Mouse (Mus musculus) midbrain, embryonic 15.5 days (tissue): ENCODE data around the gene Bcat2. TPM values are rescaled to one million over a fixed set of nuclear protein-coding genes. Genes with fewer than 3 reads are reported as not detected.
A peak's percentile ranks its signal among the peaks of the same experiment; 100 is the strongest.

Source experiments
- ATAC-seq: fragments of 200-750 bp; cut with Nextera tagmentation; replicated peaks from 2 replicates; pipeline ENCODE4 v1.8.0; 2017; ENCODE audit warnings: moderate TSS enrichment
- H3K27ac ChIP-seq: fragments of 300-500 bp; sonication (generic); 2 replicates; pipeline ENCODE4 v1.5.1; 2015; ENCODE audit warnings: mild to moderate bottlenecking, inconsistent platforms
- H3K27me3 ChIP-seq: fragments of 300-500 bp; sonication (generic); replicated peaks from 2 replicates; pipeline ENCODE4 v1.6.1; 2015; ENCODE audit warnings: inconsistent platforms
- H3K36me3 ChIP-seq: fragments of 300-500 bp; sonication (generic); replicated peaks from 2 replicates; pipeline ENCODE4 v1.6.1; 2015; ENCODE audit warnings: inconsistent platforms
- H3K4me1 ChIP-seq: fragments of 300-500 bp; sonication (generic); 2 replicates; pipeline ENCODE4 v1.6.1; 2015; ENCODE audit warnings: inconsistent platforms
- H3K4me2 ChIP-seq: fragments of 300-500 bp; sonication (generic); 2 replicates; pipeline ENCODE4 v1.6.1; 2015; ENCODE audit warnings: inconsistent platforms, mild to moderate bottlenecking, moderate library complexity
- H3K4me3 ChIP-seq: fragments of 300-500 bp; sonication (generic); 2 replicates; pipeline ENCODE4 v1.5.1; 2015; ENCODE audit warnings: mild to moderate bottlenecking, inconsistent platforms
- H3K9ac ChIP-seq: fragments of 300-500 bp; sonication (generic); 2 replicates; pipeline ENCODE4 v1.6.1; 2015; ENCODE audit warnings: mild to moderate bottlenecking, inconsistent platforms
- H3K9me3 ChIP-seq: fragments of 300-500 bp; sonication (generic); 2 replicates; pipeline ENCODE4 v1.6.1; 2016; ENCODE audit warnings: inconsistent platforms
- whole genome bisulfite sequencing: fragments of 180-500 bp; shearing (Covaris S2); methylation state at CpG from one replicate; pipeline ENCODE4 v1.1.7; 2015; ENCODE audit warnings: mixed read lengths; 5-methylcytosine and 5-hydroxymethylcytosine counted together
- polyA plus RNA-seq: library from polyadenylated mRNA; unstranded; fragments of >200 nt; fragmentation: Nextera tagmentation; extraction: Ambion mirVana; gene quantifications from 2 replicates; pipeline ENCODE4 v1.2.1, GENCODE M21; 2015

The Bcat2 gene
- polyA plus RNA-seq, 1 experiment from 2014 or later, result 23.8 TPM

DNA sequence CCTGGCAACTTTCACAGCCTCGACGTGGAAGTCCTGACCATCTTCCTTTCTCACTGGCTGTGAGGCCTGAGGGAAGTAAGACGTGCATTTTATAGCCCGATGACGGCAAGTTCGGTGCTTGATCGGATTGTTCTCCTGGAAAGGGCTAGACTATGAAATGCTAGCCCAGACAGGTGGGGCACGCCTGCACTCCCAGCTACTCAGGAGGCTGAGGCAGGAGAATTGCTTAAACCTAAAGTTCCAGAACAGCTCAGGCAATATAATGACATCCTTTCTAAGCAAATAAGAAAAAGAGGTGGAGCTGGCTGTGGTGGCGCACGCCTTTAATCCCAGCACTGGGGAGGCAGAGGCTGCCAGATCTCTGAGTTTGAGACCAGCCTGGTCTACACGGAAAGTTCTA, 53.6 kb downstream of the Bcat2 start:
- 92% methylated on average over 11 of the region's 11 CpGs for WGBS
- H3K4me2 ChIP-seq, result no peak overlapping the region
- no peak overlapping the region for H3K9ac ChIP-seq
- peaks cover 6% of the 10 kb centered on the region for H3K27me3 ChIP-seq
- H3K36me3 ChIP-seq, result no peaks in the 10 kb centered on the region
- ATAC-seq, result no peak
- H3K4me3 ChIP-seq, result no peak overlapping the region
- no peak overlapping the region for H3K27ac ChIP-seq
- H3K4me1 ChIP-seq, result peaks cover 9% of the 10 kb centered on the region
- H3K9me3 ChIP-seq, result no peaks in the 10 kb centered on the region

DNA sequence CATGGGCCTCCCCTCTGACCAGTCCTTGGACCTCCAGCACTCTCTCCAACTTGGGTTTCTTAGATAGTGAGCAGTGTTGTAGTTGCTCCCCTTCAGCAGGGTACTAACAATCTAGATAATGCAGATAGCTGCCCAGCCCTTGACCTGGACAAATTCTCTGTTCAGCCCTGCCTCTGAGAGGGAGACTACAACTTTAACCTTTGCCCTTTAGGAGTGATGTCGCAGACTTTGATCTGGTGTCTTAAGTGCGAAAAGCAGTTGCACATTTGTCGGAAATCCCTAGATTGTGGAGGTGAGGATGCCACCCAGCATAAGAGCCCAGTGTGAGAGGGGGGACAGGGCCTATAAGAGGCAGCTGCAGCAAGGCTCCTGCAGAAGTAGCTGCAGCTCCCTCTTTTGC, 54.8 kb downstream of the Bcat2 start:
- Histone ChIP-seq H3K27me3 (no peaks in the 10 kb centered on the region; the same call in 1 of the 2 replicates), H3K4me1 (peaks cover 9% of the 10 kb centered on the region), H3K4me2 (no peak overlapping the region), H3K9ac (no peak overlapping the region), H3K27ac (no peak overlapping the region), H3K9me3 (no peaks in the 10 kb centered on the region), H3K36me3 (no peaks in the 10 kb centered on the region), H3K4me3 (no peak overlapping the region)
- ATAC-seq, result no peak
- 85% methylated on average over 3 of the region's 3 CpGs for WGBS

DNA sequence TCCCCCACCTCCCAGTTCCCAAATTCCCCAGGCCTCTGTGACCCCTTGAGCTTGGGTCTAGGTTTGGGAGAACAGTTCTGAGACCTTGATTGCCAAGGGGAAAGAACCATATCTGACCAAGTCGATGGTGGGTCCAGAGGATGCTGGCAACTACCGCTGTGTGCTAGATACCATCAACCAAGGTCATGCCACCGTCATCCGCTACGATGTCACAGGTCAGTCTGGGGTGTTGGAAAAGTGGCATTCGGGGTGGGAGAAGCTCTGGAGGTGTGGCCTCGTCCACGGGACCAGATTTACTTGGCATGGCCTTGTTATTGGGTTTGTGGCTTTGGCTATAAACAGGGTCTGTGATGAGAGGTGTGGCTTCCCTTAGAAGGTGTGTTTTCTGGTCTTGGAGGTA, 55.5 kb downstream of the Bcat2 start:
- H3K9me3 ChIP-seq, result no peaks in the 10 kb centered on the region
- H3K27ac ChIP-seq, result no peak overlapping the region
- H3K27me3 ChIP-seq, result no peaks in the 10 kb centered on the region; the same call in 1 of the 2 replicates
- H3K4me3 ChIP-seq, result no peak overlapping the region
- no peaks in the 10 kb centered on the region for H3K36me3 ChIP-seq
- no peak overlapping the region for H3K9ac ChIP-seq
- H3K4me1 ChIP-seq, result peaks cover 12% of the 10 kb centered on the region
- no peak for ATAC-seq
- H3K4me2 ChIP-seq, result no peak overlapping the region
- WGBS, result 89% methylated on average over 8 of the region's 8 CpGs

DNA sequence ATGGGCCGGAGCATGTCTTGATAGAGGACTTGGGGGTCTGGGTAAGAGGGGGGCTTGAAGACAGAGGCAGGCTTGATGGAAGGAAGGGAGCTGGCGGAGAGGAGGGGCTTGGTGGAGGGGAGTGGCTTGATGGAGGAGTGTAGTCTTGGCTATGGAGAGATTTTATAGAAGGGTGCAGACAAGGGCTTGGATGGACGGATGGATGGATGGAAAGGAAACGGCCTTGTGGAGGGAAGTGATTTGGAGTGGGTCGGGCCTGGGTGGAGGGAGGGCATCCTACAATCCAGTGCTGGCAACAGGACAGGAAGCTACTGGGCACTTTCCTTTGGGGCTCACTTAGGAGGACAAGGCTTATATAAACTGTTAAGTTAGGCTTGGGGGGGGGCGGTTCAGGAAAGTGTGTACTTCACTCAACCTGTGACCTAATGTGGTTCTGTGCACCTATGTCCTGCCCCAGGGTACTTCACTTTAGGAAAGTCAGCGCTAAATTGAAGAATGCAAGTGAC, 56.7 kb downstream of the Bcat2 start:
- Histone ChIP-seq H3K36me3 (no peaks in the 10 kb centered on the region), H3K27ac (no peak overlapping the region), H3K4me2 (no peak overlapping the region), H3K27me3 (no peaks in the 10 kb centered on the region; the same call in 1 of the 2 replicates), H3K4me3 (no peak overlapping the region), H3K9ac (no peak overlapping the region), H3K4me1 (peaks cover 12% of the 10 kb centered on the region), H3K9me3 (no peaks in the 10 kb centered on the region)
- ATAC-seq, result no peak
- 83% methylated on average over 7 of the region's 7 CpGs for WGBS

DNA sequence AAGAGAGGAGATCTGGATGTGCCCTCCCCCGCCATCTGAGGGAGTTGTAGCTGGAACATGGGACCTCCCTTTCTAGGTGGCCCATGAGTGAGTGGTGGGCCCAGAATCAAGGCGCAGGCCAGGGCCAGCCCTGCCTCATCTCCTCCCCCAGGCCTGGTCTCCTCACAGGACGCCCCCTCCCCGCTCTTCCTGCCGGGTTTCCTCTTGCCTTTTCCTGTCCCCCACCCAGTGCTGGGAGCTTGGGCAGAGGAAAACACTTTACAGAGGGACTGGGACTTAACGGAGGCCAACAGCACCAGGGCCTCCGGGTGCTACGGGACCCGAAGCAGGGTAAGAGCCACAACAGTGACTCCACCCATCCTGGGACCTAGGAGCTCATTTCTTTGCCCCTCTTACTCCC, 57.3 kb downstream of the Bcat2 start, which contains the start of gene Rasip1:
Gene Rasip1 (plus strand): TSS at position 228 of the 400 bp plus-strand sequence.
- no peak for ATAC-seq
- WGBS, result 87% methylated on average over 9 of the region's 9 CpGs
- H3K27me3 ChIP-seq, result peaks cover 4% of the 10 kb centered on the region

DNA sequence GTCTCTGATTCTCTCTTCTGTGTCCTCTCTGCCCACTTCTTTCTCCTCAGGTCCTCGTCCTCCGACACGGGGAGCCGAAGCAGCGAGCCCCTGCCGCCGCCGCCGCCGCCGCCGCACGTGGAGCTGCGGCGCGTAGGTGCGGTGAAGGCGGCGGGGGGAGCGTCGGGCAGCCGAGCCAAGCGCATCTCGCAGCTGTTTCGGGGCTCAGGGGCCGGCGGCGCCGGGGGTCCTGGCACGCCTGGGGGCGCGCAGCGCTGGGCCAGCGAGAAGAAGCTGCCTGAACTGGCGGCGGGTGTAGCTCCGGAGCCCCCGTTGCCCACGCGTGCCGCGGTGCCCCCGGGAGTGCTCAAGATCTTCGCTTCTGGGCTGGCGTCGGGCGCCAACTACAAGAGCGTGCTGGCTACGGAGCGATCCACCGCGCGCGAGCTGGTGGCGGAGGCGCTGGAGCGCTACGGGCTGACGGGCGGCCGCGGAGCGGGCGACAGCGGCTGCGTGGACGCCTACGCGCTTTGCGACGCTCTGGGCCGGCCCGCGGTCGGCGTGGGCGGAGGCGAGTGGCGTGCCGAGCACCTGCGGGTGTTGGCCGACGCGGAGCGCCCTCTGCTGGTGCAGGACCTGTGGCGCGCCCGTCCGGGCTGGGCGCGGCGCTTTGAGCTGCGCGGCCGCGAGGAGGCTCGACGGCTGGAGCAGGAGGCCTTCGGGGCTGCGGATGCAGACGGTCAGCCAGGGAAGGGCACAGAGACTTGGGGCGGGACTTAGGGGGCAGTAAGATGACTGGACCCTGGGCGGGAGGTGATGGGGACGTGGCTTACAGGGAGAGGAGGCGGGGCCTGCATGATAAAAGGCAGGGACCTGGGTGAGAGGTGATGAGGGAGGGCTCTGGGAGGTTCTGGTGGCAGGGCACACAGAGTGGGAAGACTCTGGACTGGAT, 58.7 kb downstream of the Bcat2 start:
- H3K4me2 ChIP-seq, result peak overlapping the region; percentile 77
- H3K27ac ChIP-seq, result peak overlapping the region; percentile 85
- H3K4me3 ChIP-seq, result peak overlapping the region; percentile 48
- no peaks in the 10 kb centered on the region for H3K36me3 ChIP-seq
- peak; percentile 90 for ATAC-seq
- peak overlapping the region; percentile 61 for H3K9ac ChIP-seq
- peaks cover 11% of the 10 kb centered on the region for H3K27me3 ChIP-seq
- H3K9me3 ChIP-seq, result no peaks in the 10 kb centered on the region
- under 1% methylated on average over 105 of the region's 105 CpGs for WGBS
- peaks cover 19% of the 10 kb centered on the region for H3K4me1 ChIP-seq

More for the DNA sequence above, 57.3 kb downstream of the Bcat2 start, which contains the start of gene Rasip1:
- H3K4me3 ChIP-seq, result peak within 1 kb of the TSS; percentile 48
- H3K4me1 ChIP-seq, result peaks cover 14% of the 10 kb centered on the region
- H3K4me2 ChIP-seq, result peak within 1 kb of the TSS; percentile 77
- no peaks in the 10 kb centered on the region for H3K9me3 ChIP-seq
- H3K9ac ChIP-seq, result peak within 1 kb of the TSS; percentile 61
- no peaks in the 10 kb centered on the region for H3K36me3 ChIP-seq
- H3K27ac ChIP-seq, result peak within 1 kb of the TSS; percentile 85

DNA sequence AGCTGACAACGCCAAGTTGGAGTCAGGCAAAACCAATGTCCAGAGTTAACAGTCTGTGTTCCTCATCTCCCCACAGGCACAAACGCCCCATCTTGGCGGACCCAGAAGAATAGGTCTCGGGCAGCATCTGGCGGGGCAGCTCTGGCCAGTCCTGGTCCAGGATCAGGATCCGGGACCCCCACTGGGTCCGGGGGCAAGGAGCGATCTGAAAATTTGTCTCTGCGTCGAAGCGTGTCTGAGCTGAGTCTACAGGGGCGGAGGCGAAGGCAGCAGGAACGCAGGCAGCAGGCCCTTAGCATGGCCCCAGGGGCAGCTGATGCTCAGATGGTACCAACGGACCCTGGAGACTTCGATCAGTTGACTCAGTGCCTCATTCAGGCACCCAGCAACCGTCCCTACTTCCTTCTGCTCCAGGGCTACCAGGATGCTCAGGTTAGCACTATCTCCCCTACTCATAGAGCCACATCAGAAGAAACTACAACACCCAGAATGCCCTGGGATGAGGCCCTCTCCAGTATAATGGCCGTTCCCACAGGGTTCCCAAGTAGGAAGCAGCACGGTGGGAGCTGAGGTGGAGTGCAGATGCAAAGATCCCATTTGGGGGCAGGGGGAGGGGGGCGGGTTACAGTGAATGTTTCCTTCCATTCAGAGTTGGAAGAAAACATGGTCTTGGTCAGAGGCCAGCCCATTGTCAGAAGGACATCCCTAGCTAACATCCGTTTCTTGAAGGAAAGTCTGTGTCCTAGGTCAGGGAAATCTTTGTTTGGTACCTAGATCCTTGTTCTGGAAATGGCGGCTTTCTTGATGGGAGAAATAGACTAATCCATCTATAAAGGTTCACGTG, 60.3 kb downstream of the Bcat2 start:
- Histone ChIP-seq H3K9me3 (no peaks in the 10 kb centered on the region), H3K4me1 (peaks cover 19% of the 10 kb centered on the region), H3K9ac (no peak overlapping the region), H3K4me3 (no peak overlapping the region), H3K4me2 (no peak overlapping the region), H3K36me3 (no peaks in the 10 kb centered on the region), H3K27me3 (peaks cover 11% of the 10 kb centered on the region), H3K27ac (no peak overlapping the region)
- no peak for ATAC-seq
- WGBS, result 66% methylated on average over 23 of the region's 23 CpGs

DNA sequence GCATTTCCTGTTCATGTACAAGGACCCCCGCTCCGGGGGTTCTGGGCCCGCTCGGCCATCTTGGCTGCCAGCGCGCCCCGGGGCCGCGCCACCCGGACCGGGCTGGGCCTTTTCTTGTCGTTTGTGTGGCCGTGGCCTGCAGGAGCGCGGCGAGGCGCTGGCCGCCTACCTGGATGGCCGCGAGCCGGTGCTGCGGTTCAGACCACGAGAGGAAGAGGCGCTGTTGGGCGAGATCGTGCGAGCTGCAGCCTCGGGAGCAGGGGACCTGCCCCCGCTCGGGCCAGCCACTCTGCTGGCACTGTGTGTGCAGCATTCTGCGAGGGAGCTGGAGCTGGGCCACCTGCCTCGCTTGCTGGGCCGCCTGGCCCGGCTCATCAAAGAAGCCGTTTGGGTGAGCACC, 62.5 kb downstream of the Bcat2 start:
- peak overlapping the region; percentile 27 for H3K9ac ChIP-seq
- H3K4me3 ChIP-seq, result peak overlapping the region; percentile 18
- H3K9me3 ChIP-seq, result no peaks in the 10 kb centered on the region
- 18% methylated on average over 35 of the region's 35 CpGs for WGBS
- H3K36me3 ChIP-seq, result peaks cover 8% of the 10 kb centered on the region; the same call in 1 of the 2 replicates
- H3K4me1 ChIP-seq, result peaks cover 15% of the 10 kb centered on the region
- H3K27ac ChIP-seq, result no peak overlapping the region
- peak overlapping the region; percentile 41 for H3K4me2 ChIP-seq
- peaks cover 11% of the 10 kb centered on the region; the same call in 1 of the 2 replicates for H3K27me3 ChIP-seq
- ATAC-seq, result no peak

DNA sequence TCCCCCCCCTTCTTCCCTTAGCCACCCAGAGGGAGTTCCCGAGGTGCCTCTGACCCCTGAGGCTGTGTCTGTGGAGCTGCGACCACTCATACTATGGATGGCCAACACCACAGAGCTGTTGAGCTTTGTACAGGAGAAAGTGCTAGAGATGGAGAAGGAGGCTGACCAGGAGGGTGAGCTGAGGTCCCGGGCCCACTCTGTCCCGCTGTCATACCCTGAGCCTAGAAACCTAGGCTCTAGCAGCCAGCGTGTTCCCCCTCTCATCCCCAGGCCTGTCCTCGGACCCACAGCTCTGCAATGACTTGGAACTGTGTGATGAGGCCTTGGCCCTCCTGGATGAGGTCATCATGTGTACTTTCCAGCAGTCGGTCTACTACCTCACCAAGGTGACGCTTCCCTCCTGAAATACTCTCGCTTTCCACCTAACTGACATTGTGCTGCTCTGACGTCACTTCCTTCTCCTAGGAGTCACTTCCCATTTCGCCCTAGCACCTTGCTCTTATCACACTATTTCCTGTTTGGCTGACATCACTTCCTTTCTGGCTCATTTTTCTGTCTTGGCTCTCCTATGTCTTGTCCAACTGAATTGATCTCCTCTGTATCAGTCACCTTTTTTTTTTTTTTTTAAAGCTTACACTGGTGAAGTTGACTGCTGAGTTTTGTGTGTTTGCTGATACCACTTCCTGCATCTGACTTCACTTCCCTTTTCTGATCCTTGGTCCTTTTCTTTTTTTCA, 65.2 kb downstream of the Bcat2 start:
- Histone ChIP-seq H3K4me3 (no peak overlapping the region), H3K9ac (no peak overlapping the region), H3K27me3 (peaks cover 11% of the 10 kb centered on the region; the same call in 1 of the 2 replicates), H3K4me1 (peaks cover 18% of the 10 kb centered on the region), H3K9me3 (no peaks in the 10 kb centered on the region), H3K27ac (no peak overlapping the region), H3K36me3 (peaks cover 8% of the 10 kb centered on the region; the same call in 1 of the 2 replicates), H3K4me2 (no peak overlapping the region)
- ATAC-seq, result no peak
- WGBS, result 93% methylated on average over 11 of the region's 11 CpGs

DNA sequence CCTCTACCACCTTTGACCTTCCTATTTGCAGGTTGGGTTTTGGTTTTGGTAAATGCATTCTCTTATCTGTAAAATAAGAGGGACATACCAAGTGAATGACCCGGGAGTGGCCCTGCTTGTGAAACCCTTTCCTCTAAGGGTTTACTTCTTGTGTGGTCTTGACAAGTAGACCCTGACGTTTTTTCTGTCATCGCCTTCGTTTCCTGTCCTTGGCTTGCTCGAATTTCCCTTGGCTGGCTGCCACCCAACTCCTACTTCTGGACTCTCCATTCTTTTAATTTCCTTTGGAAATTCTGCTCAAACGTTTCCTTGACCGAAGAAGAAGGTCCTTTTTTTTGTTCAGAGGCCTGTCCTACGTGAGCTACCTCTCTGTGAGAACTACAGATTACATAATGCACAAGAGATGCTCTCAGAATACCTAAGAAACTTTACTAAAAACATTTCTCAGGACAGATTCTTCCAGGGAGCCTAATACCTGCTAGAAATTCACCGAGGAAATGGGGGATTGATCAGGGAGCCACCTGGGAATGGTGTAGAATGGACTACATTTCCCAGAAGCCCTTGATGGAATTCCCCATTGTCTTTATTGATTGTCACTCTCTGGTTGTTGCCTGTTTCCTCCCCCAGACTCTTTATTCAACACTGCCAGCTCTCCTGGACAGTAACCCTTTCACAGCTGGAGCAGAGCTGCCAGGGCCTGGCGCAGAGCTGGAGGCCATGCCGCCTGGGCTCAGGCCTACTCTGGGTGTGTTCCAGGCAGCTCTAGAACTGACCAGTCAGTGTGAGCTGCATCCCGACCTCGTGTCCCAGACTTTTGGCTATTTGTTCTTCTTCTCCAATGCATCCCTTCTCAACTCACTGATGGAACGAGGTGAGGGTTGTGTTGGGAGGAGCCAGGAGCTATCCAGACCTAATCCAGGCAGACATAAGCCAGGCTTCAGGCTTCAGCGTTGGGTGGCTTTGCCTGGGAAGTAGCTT, 66.0 kb downstream of the Bcat2 start:
- ATAC-seq, result no peak
- Histone ChIP-seq H3K27ac (no peak overlapping the region), H3K4me3 (no peak overlapping the region), H3K9me3 (no peaks in the 10 kb centered on the region), H3K36me3 (peaks cover 8% of the 10 kb centered on the region; the same call in 1 of the 2 replicates), H3K4me2 (no peak overlapping the region), H3K4me1 (peaks cover 16% of the 10 kb centered on the region), H3K27me3 (peaks cover 11% of the 10 kb centered on the region; the same call in 1 of the 2 replicates), H3K9ac (no peak overlapping the region)
- WGBS, result 85% methylated on average over 15 of the region's 15 CpGs
